Mouse (Mus musculus): ENCODE data around the gene Stx8.

Gene Stx8

DNA sequence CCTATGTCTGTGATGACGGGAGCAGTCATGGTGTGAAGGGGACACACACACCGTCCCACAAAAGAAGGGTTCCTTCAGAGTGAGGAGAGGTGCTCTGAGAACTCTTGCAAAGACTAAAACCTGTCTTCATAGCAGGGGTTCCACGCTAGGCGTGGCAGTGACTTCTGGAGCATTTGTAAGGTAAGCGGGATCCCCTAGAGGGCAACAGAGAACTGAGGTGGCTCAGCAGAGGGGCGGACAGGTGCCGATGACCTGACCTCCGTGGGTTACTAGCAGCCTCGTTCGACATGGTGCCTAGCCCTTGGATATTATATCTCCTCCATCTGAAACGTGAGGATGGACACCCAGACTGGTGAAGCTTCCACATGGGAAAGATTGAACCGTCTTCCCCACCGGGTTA, 257.1 kb downstream of the Stx8 start:
- no peak for DNase-seq (ENCODE audit: extremely low spot score, low spot score)

GRCm38 (mm10) chr11:68226654-68227057, 260.7 kb downstream of the Stx8 start:
- DNase-seq (ENCODE audit: extremely low spot score, low spot score): no peak

DNA sequence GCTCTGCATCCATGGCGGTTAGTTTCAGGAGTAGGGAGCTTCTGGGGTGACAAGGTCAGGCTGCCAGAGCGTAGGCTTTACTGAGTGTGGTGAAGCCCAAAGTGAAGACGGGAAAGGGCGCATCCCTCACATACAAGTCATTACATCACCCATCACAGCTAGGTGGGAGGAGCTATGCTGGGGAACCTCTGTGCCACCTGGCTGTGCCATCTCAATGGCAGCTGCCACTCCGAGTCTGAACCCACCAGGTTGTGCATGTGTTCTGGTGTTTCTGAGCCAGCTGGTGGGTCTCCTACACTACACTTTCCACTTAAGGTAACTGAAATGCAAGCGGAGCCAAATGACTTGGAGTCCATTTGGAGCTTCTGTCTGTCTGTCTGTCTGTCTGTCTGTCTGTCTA, 261.8 kb downstream of the Stx8 start:
- DNase-seq (ENCODE audit: extremely low spot score, low spot score): no peak

DNA sequence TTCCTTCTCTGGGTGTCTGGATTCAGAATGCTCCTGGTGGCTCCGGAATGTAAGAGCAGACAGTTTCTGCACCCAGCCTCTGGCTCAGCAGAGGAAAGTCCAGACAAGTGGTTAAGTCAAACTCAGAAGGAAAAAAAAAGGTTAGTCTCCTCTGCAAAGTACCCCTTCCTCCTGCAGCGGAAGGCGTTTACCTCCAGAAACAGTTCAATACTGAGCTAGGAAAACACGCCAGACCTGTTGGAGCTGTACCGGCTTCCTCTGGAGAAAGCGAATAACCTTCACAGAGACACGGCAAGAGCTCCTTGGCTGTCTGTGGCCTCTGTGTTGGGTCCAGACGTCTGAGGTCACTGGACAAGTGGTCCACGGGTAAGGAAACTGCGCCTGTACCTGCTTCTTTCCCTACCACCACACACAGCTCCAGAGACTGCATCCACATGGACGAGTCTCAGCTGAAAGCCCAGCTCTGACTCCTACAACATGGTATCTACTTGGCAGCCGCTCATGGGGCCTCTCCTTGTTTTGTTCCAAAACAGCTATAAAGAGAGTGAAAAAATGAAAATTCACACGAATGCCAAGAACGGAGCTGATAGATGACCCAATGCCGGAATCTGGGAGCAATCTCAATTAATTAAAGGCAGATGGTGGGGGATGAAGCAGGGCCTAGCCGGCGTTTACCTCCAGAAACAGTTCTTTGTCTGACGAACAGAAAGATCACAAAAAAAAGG, 263.1 kb downstream of the Stx8 start:
- no peak for DNase-seq (ENCODE audit: extremely low spot score, low spot score)

- no peak for DNase-seq (ENCODE audit: extremely low spot score, low spot score)
Observed at GRCm38 (mm10) chr11:68231558-68231957, 265.6 kb downstream of the Stx8 start.

GRCm38 (mm10) chr11:68233469-68233965, 267.5 kb downstream of the Stx8 start:
- DNase-seq (ENCODE audit: extremely low spot score, low spot score): no peak

GRCm38 (mm10) chr11:68239756-68240155, 273.8 kb downstream of the Stx8 start:
- no peak for DNase-seq (ENCODE audit: extremely low spot score, low spot score)

DNA sequence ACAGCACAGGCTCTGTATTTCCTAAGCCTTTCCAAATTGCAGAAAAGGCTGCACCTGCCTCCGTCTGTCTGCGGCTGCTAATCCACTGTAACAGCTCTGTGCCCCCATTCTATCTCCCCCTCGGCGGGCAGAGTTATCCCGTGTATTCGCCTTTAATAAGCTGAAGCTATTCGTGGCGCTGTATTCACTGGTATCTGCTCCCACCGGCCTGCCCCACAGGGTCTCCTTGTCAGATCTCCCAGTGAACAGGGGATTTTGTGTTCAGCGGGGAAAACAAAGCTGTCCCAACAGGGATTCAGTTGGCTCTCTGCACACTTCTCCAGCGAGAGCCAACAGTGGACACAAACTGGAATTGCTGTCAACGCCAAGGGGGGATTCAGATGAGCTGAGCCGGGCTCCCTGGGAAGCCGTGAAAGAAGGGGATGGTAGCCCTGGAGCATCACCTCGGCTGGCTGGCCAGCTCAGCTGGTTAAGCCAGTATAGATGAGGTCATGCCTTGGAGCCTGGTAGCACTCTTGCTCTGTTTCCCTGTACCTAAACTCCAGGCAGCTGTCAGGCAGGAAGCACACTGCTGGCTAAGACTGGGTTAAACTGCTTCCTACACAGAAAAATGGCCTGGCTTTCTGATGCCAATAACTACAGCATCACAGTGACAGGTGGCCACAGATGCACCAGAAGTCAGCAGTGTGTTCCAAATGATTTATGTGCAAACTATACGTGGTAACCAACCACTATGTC, 278.4 kb downstream of the Stx8 start:
- DNase-seq (ENCODE audit: extremely low spot score, low spot score): no peak

- DNase-seq (ENCODE audit: extremely low spot score, low spot score): no peak
Observed at GRCm38 (mm10) chr11:68244992-68245261, 278.9 kb downstream of the Stx8 start.

DNA sequence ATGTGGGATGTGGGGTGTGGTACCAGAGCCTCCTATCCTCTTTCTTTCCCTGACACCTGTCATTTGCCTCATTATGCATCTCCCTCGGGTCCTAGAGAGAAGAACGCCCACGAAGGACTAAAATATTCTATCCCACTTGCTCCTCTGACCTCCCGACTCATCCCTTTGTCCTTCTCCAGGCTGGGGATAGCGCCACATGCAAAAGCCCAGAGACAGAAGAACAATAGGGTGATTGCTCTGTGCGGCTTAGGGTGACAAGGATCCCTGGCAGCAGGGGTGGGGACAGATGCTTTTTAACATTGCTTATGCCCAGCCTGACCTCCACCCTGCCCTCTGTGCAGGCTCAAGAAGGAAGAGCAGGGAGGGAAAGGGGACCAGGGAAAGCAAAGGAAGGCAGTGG, 281.9 kb downstream of the Stx8 start:
- DNase-seq (ENCODE audit: extremely low spot score, low spot score): no peak

- DNase-seq (ENCODE audit: extremely low spot score, low spot score): no peak
Observed at GRCm38 (mm10) chr11:68250106-68250505, 284.1 kb downstream of the Stx8 start.

DNA sequence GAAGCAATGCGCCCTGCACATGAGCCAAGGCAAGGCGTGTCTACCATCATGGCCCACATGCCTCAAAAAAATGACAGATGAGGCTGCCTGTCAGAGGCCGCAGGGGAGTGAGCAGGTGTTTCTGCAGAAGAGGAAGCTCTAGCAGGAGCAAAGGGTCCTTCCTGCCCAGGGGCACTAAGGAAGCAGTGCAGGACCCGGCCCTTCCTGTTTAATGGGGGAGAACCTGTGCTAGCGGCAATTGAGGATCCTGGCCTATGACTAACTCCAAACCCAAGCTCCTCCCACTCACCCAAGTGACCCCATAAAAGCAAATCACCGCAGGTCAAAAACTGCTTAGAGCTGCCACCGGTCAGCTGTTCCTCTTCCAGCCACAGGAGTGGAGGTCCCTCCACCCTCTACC, 287.5 kb downstream of the Stx8 start:
- no peak for DNase-seq (ENCODE audit: extremely low spot score, low spot score)

Measured in neural tube, embryonic 10.5 days (tissue).